Mouse (Mus musculus): ENCODE measurements at regions not wholly inside any gene's neighbourhood (a gene's known extent, or its start where the extent isn't known, plus 50 kb on each side); places are given as distances from the start of the nearest gene placed in this dataset.

- no peak for DNase-seq (ENCODE audit: low read depth, low spot score)
Observed at GRCm38 (mm10) chr1:169156875-169157274, 374.4 kb downstream of the Nuf2 start.

GRCm38 (mm10) chr1:169155484-169156459, 375.5 kb downstream of the Nuf2 start:
- no peak for DNase-seq (ENCODE audit: low read depth, low spot score)

GRCm38 (mm10) chr1:169142216-169142615, 389.0 kb downstream of the Nuf2 start:
- DNase-seq (ENCODE audit: low read depth, low spot score): no peak

GRCm38 (mm10) chr1:169140056-169140455, 391.2 kb downstream of the Nuf2 start:
- no peak for DNase-seq (ENCODE audit: low read depth, low spot score)

- DNase-seq (ENCODE audit: low read depth, low spot score): no peak
Observed at GRCm38 (mm10) chr1:169139507-169139906, 391.8 kb downstream of the Nuf2 start.

GRCm38 (mm10) chr1:169139184-169139486, 392.1 kb downstream of the Nuf2 start:
- DNase-seq (ENCODE audit: low read depth, low spot score): no peak

GRCm38 (mm10) chr1:169138404-169139183, 392.7 kb downstream of the Nuf2 start:
- no peak for DNase-seq (ENCODE audit: low read depth, low spot score)

GRCm38 (mm10) chr1:169135542-169135941, 395.7 kb downstream of the Nuf2 start:
- DNase-seq (ENCODE audit: low read depth, low spot score): no peak

- no peak for DNase-seq (ENCODE audit: low read depth, low spot score)
Observed at GRCm38 (mm10) chr1:169103669-169104068, 427.6 kb downstream of the Nuf2 start.

GRCm38 (mm10) chr1:169103113-169103512, 428.2 kb downstream of the Nuf2 start:
- no peak for DNase-seq (ENCODE audit: low read depth, low spot score)

GRCm38 (mm10) chr1:169099221-169099620, 432.0 kb downstream of the Nuf2 start:
- DNase-seq (ENCODE audit: low read depth, low spot score): no peak

- DNase-seq (ENCODE audit: low read depth, low spot score): no peak
Observed at GRCm38 (mm10) chr1:169096737-169097136, 434.5 kb downstream of the Nuf2 start.

- no peak for DNase-seq (ENCODE audit: low read depth, low spot score)
Observed at GRCm38 (mm10) chr1:169093602-169094354, 437.5 kb downstream of the Nuf2 start.

- DNase-seq (ENCODE audit: low read depth, low spot score): no peak
Observed at GRCm38 (mm10) chr1:169086032-169086431, 445.2 kb downstream of the Nuf2 start.

- no peak for DNase-seq (ENCODE audit: low read depth, low spot score)
Observed at GRCm38 (mm10) chr1:169080686-169081085, 450.6 kb downstream of the Nuf2 start.

- DNase-seq (ENCODE audit: low read depth, low spot score): no peak
Observed at GRCm38 (mm10) chr1:169077228-169077627, 454.0 kb downstream of the Nuf2 start.

- DNase-seq (ENCODE audit: low read depth, low spot score): no peak
Observed at GRCm38 (mm10) chr1:169076006-169076405, 455.3 kb downstream of the Nuf2 start.

GRCm38 (mm10) chr1:169071366-169071765, 459.9 kb downstream of the Nuf2 start:
- DNase-seq (ENCODE audit: low read depth, low spot score): no peak

GRCm38 (mm10) chr1:169069647-169070046, 461.6 kb downstream of the Nuf2 start:
- no peak for DNase-seq (ENCODE audit: low read depth, low spot score)

- DNase-seq (ENCODE audit: low read depth, low spot score): no peak
Observed at GRCm38 (mm10) chr1:169066795-169067194, 464.5 kb downstream of the Nuf2 start.

GRCm38 (mm10) chr1:169060627-169061026, 470.6 kb downstream of the Nuf2 start:
- DNase-seq (ENCODE audit: low read depth, low spot score): no peak

- no peak for DNase-seq (ENCODE audit: low read depth, low spot score)
Observed at GRCm38 (mm10) chr1:169060145-169060544, 471.1 kb downstream of the Nuf2 start.
